Mouse (Mus musculus) lung, adult 2 months (tissue): Measurements from ENCODE around the gene Lrpap1.

ENCODE experiments used
- CTCF ChIP-seq: fragments of 200-500 bp; IDR thresholded peaks from 2 replicates; pipeline ENCODE4 v1.5.1; 2011; ENCODE audit warnings: mild to moderate bottlenecking, low read length, control low read depth; ENCODE audit not compliant: insufficient read depth
- POLR2A ChIP-seq: fragments of 200-500 bp; IDR thresholded peaks from 2 replicates; pipeline ENCODE4 v1.6.1; 2011; ENCODE audit warnings: low read depth, mild to moderate bottlenecking, control low read depth, low read length, borderline replicate concordance; ENCODE audit errors: extremely low read depth

- no peak for TF ChIP-seq CTCF
- TF ChIP-seq POLR2A, result no peak
Measured at GRCm38 (mm10) chr5:35144716-35145115, 39.1 kb upstream of the Lrpap1 start.
